ENCODE assay signal across 8 mouse cellular contexts in the genomic region with DNA sequence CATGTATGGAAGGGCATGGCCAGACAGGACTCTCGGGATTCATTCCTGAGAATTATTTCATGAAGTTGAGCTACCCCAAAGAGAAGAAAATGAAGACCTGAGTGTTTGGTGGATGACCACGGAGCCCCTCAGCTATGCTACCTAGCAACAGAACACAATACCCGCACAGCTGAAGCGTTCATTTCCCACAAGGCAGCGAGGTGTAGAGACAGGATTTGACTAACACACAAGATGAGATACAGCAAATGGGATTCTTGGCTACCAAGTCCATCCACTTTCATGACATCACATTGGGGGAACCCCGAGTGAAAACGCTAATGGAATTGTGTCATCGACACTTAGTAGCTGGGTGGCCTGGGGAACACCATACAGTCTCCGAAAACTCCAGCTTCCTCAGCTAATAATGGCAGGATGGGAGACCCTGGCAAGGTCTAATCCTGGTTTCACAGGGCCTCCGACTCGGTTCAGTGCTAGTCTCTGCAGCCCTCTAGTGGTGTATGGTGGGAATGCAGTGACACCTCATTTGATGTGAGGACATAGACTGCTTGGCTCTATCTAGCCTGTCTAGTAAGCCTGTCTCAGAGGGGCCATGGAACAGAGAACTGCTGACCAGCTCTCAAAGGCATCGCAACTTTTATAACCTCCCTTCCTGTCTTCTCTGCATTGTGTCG. TPM values are rescaled to one million over a fixed set of nuclear protein-coding genes. Genes with fewer than 3 reads are reported as not detected.
DNase-seq lines count a peak whose midpoint lies in the region; ATAC-seq and TF ChIP-seq lines count a peak whose summit lies in the region.

No protein-coding gene starts in this region.

- H3K27me3 ChIP-seq in embryonic facial prominence, embryonic 12.5 days = no peaks in the 10 kb centered on the region
- no peaks in the 10 kb centered on the region for H3K27me3 ChIP-seq in limb, embryonic 12.5 days
- H3K27me3 ChIP-seq in midbrain, postnatal 0 days (ENCODE audit: insufficient read depth, low read length) = no peaks in the 10 kb centered on the region

- peak; percentile 41; the same call in 1 of the 2 replicates for ATAC-seq in embryonic facial prominence, embryonic 12.5 days (ENCODE audit: insufficient number of reproducible peaks, insufficient read depth, low FRiP score, low TSS enrichment)
- ATAC-seq in limb, embryonic 12.5 days (ENCODE audit: insufficient number of reproducible peaks, insufficient read depth, low FRiP score, low TSS enrichment, low read depth) = peak; percentile 56
- ATAC-seq in midbrain, postnatal 0 days (ENCODE audit: low FRiP score) = peak; percentile 87

- H3K9ac ChIP-seq in embryonic facial prominence, embryonic 12.5 days = no peak overlapping the region
- H3K9ac ChIP-seq in limb, embryonic 12.5 days (replicated peaks) = no peak overlapping the region
- H3K9ac ChIP-seq in midbrain, postnatal 0 days (replicated peaks; ENCODE audit: low read length, poor library complexity, severe bottlenecking) = no peak overlapping the region

- no peak overlapping the region for H3K4me3 ChIP-seq in embryonic facial prominence, embryonic 12.5 days
- H3K4me3 ChIP-seq in limb, embryonic 12.5 days (replicated peaks) = no peak overlapping the region
- H3K4me3 ChIP-seq in midbrain, postnatal 0 days (ENCODE audit: low read depth, low read length) = no peak overlapping the region

- peak; percentile 75 for DNase-seq in A20 (ENCODE audit: low read depth, low spot score)
- peak; percentile 87 to 88 for DNase-seq in adrenal gland, postnatal 36 days
- DNase-seq in heart, adult 8-10 months (ENCODE audit: low spot score) = peak; percentile 86
- DNase-seq in kidney, adult 9 months = peak; percentile 89
- peak; percentile 96 for DNase-seq in midbrain, postnatal 0 days (ENCODE audit: low spot score)
- peak; percentile 64 to 82 for DNase-seq in spleen, postnatal 10 days (ENCODE audit: low spot score in 2 of 2)

- TF ChIP-seq CTCF in midbrain, postnatal 0 days (IDR thresholded peaks at IDR 0.05) = peak; percentile 99

- H3K4me1 ChIP-seq in embryonic facial prominence, embryonic 12.5 days = peaks cover 24% of the 10 kb centered on the region
- H3K4me1 ChIP-seq in limb, embryonic 12.5 days (replicated peaks) = peaks cover 43% of the 10 kb centered on the region
- no peaks in the 10 kb centered on the region for H3K4me1 ChIP-seq in midbrain, postnatal 0 days (ENCODE audit: insufficient read depth, low read length)

- no peaks in the 10 kb centered on the region for H3K9me3 ChIP-seq in embryonic facial prominence, embryonic 12.5 days
- H3K9me3 ChIP-seq in limb, embryonic 12.5 days = no peaks in the 10 kb centered on the region
- H3K9me3 ChIP-seq in midbrain, postnatal 0 days (ENCODE audit: low read length) = no peaks in the 10 kb centered on the region

- 37% methylated on average over 13 of the region's 13 CpGs for WGBS in embryonic facial prominence, embryonic 12.5 days
- 34% methylated on average over 13 of the region's 13 CpGs for WGBS in limb, embryonic 12.5 days
- WGBS in midbrain, postnatal 0 days = 16% methylated on average over 13 of the region's 13 CpGs

- no peaks in the 10 kb centered on the region for H3K36me3 ChIP-seq in embryonic facial prominence, embryonic 12.5 days
- no peaks in the 10 kb centered on the region for H3K36me3 ChIP-seq in limb, embryonic 12.5 days
- no peaks in the 10 kb centered on the region for H3K36me3 ChIP-seq in midbrain, postnatal 0 days (ENCODE audit: insufficient read depth, low read length)

- H3K4me2 ChIP-seq in embryonic facial prominence, embryonic 12.5 days (replicated peaks) = no peak overlapping the region
- no peak overlapping the region for H3K4me2 ChIP-seq in limb, embryonic 12.5 days
- no peak overlapping the region for H3K4me2 ChIP-seq in midbrain, postnatal 0 days (ENCODE audit: low read depth, low read length, poor library complexity, severe bottlenecking)

- H3K27ac ChIP-seq in embryonic facial prominence, embryonic 12.5 days = no peak overlapping the region
- H3K27ac ChIP-seq in limb, embryonic 12.5 days = no peak overlapping the region
- no peak overlapping the region for H3K27ac ChIP-seq in midbrain, postnatal 0 days (ENCODE audit: low read depth, low read length)

RNA-seq across cellular contexts. Expression of gene Bcl9, which starts 40.9 kb away (rescaled TPM):
- 10 to 100 TPM; 12.3 to 17.2 TPM for total RNA-seq in adrenal gland, postnatal 36 days (2021)
- polyA plus RNA-seq in embryonic facial prominence, embryonic 12.5 days (2016; fragmentation: Nextera tagmentation; extraction: Ambion mirVana) = 82.4 and 84.9 TPM in 2 replicates
- total RNA-seq in heart, adult 8-10 months (2022) = 10 to 100 TPM; 16.8 to 26.1 (median 24.4) TPM
- polyA plus RNA-seq in limb, embryonic 12.5 days (2016; fragmentation: Nextera tagmentation; extraction: Ambion mirVana) = 81.5 and 92.5 TPM in 2 replicates
- 32.2 and 39.6 TPM in 2 replicates for total RNA-seq in midbrain, postnatal 0 days (2014; rRNA removed)
- 58.9 and 61.3 TPM in 2 replicates for polyA plus RNA-seq in midbrain, postnatal 0 days (2015; fragmentation: Nextera tagmentation; extraction: Ambion mirVana)
